Mouse (Mus musculus): Measurements from ENCODE around the gene Slc26a11.
A peak's percentile ranks its signal among the peaks of the same experiment; 100 is the strongest.

GRCm38 (mm10) chr11:119390271-119391231 lies 35.2 kb downstream of the Slc26a11 start:
- TF ChIP-seq CEBPB (IDR thresholded peaks at IDR 0.05; ENCODE audit: insufficient read depth, poor library complexity, severe bottlenecking) = no peak
- no peak for TF ChIP-seq TCF12 (IDR thresholded peaks at IDR 0.05; ENCODE audit: insufficient read depth, poor library complexity, severe bottlenecking)
- no peak for TF ChIP-seq USF1 (IDR thresholded peaks at IDR 0.05; ENCODE audit: low read depth)
- no peak for TF ChIP-seq E2F4 (IDR thresholded peaks at IDR 0.05; ENCODE audit: insufficient read depth)
- TF ChIP-seq POLR2A (IDR thresholded peaks at IDR 0.05; ENCODE audit: insufficient read length, low read depth) = peak; percentile 54
- TF ChIP-seq TCF3 (IDR thresholded peaks at IDR 0.05; ENCODE audit: insufficient read length, low read depth) = no peak
- TF ChIP-seq MYOG (IDR thresholded peaks at IDR 0.05; ENCODE audit: control insufficient read depth in 1 of 3, insufficient read depth in 1 of 3, insufficient read length in 2 of 3, low read depth in 2 of 3) = no peak
- peak; percentile 21 for TF ChIP-seq POLR2AphosphoS2 (IDR thresholded peaks at IDR 0.05; ENCODE audit: insufficient read length, low read depth)
- no peak for TF ChIP-seq MYOD1 (IDR thresholded peaks at IDR 0.05; ENCODE audit: control insufficient read depth in 1 of 3, insufficient read length in 2 of 3, low read depth in 2 of 3)
- TF ChIP-seq MAX (IDR thresholded peaks at IDR 0.05; ENCODE audit: low read depth) = no peak
- no peak for TF ChIP-seq SRF (IDR thresholded peaks at IDR 0.05; ENCODE audit: control insufficient read depth, insufficient read length, low read depth)
- no peak for TF ChIP-seq REST (IDR thresholded peaks at IDR 0.05; ENCODE audit: insufficient read depth, insufficient read length)

Measured in myocyte (in vitro differentiated cells).